Mouse (Mus musculus): ENCODE measurements around the gene Kcnc1.

DNA sequence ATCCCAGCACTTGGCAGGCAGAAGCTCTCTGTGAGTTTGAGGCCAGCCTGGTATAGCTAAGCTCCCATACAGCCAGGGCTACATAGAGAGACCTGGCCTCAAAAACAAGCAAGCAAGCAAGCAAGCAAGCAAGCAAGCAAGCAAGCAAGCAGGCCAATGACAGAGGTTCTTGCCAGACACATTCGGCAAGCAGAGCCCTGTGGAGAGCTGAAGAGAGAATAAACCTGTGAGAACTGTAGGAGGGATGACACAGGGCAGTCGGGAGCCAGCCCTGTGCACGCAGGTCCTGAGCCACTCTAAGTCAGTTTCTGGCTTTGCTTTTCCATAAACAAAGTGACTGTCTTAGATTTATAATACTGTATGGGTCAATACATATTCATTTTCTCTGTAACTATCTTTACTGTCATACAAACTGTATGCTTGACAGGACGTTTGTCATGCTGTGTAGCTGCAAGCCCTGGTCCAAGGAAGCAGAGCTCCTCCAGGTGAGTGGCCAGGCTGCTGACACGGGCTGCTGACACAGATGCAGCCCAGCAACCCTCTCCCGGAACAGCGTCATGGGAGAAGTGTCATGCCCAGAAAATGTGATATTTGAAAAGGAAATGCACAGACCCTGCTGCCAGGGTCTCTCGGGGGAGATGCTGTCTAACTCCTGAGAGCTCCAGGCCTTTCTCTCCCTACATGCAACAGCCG is 51.3 kb downstream of the Kcnc1 start:
- TF ChIP-seq CTCF (IDR thresholded peaks at IDR 0.05; ENCODE audit: borderline replicate concordance, insufficient read depth, low read length) (no peak), POLR2A (IDR thresholded peaks at IDR 0.05; ENCODE audit: low read depth, low read length) (no peak)
